Mouse (Mus musculus): Measurements from ENCODE around the gene Cntf. TPM values are rescaled to one million over a fixed set of nuclear protein-coding genes. Genes with fewer than 3 reads are reported as not detected.
"Not testable (repeated sequence)": the region's sequence is repeated elsewhere in the genome, so short reads cannot be mapped to it uniquely, and the experiment has no call there.

Cntf gene
- polyA plus RNA-seq, 1 experiment = 0.57 TPM

DNA sequence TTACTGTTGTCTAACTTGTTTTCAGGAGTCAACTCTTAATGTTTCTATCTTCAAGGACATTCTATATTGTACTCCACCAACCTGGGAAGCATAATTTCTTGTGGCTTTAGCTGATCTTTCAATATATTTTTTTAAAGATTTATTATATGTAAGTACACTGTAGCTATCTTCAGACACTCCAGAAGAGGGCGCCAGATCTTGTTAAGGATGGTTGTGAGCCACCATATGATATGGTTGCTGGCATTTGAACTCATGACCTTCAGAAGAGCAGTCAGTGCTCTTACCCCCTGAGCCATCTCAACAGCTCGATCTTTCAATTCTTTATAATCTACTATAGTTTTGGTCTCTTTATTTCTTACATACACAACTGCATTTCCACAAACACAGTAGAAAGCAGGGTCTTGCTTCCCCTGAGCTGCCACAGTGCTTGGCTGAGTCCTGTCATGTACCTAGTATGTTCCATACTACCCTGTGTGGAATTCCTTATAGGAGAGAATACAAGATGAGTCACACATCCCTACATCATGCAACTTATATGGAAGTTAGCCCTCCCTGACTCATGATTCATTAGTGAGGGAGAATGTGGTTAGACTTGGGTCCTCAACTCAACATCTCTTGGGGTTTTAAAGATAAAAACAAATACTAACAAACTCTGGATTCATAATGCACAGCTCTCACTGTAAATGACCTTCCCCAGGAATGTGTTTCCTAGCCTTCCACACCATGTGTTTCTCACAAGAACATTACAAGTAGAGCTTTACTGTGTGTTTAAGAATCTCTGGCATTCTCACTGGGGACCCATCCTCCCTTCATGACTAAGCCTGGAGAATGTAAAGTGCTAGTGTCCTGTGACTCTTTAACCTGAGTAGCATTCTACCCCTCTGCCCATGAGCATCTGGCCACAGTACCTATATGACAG, 3.0 kb downstream of the Cntf start:
- no peak for DNase-seq (ENCODE audit: low read depth)

DNA sequence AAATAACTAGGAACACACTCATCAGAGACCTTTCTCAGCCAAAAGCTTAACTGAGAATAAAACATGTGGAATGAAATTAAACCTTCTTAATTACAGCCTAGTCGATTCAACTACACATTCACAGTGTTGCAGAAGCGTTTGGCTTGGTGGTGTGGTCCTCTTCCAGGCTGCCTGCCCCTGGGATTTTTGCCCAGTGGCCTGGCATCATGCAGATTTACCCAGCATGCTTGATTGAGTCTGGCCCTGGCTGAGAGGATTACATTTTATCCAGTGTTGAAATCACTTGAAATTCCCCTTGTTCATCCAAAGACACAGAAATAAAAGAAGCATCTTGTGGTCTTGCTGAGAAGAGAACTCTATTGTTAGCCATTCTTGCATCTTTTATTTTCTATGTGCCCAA, 5.8 kb downstream of the Cntf start:
- DNase-seq (ENCODE audit: low read depth) = peak; percentile 59

DNA sequence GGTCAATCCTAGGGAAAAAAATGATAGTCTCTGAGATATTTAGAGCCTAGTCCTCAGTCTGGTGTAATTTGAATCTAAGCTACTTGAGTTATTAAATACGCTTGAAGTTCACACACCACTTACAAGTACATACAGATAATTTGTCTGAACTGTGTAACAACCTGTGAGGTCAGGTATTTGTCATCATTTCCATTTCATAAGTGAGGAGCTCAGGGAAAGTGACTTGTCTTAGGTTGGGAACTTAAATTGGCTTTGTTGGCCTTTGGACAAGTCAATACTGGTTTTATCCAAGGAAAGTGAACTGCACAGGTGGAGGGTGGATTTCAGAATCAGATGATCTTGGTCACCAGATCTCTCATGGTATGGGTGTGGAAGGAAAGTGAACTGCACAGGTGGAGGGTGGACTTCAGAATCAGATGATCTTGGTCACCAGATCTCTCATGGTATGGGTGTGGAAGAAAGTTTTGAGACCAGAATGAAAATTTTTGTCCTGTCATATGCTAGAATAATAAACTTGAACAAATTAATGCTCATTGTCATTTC, 6.4 kb downstream of the Cntf start:
- DNase-seq (ENCODE audit: low read depth) = peak; percentile 55

DNA sequence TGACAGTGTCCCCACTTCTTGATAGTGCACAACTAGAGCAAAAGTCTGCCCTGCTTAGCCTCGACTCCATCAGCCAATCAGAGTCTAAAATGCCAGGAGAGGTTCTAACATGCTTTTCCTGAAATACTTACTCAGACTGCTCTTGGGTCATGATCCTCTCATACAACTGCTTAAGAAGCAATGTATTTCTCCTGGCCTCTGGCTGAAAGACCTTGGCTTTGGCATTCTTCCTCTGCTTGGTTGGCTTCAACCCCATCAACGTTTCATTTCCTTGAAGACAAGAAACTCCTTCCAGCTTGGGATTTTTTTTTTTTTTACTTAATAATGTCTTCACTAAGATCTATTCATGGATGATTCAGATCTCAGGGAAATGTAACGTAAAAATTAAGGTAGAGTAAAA, 9.1 kb downstream of the Cntf start:
- DNase-seq (ENCODE audit: low read depth) = peak; percentile 63

DNA sequence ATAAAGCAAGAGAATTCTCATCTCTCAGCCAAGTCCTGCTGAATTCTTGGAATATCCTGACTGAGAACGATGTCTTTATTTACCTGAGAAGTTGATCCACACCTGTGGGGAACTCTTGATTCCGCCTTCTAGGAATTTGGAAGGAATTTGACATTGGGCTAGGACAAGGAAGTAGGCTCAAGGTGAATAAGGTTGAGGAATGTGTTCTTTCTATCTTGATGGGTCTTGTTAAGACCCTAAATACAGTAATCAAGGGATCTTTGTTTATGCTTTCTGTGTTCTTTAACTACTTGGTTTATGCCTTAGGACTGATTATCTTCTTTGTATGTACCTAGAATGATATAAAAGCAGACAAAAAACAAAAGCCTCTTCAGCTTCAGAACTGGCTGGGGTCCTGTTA, 33.5 kb downstream of the Cntf start:
- DNase-seq (ENCODE audit: low read depth) = no peak

DNA sequence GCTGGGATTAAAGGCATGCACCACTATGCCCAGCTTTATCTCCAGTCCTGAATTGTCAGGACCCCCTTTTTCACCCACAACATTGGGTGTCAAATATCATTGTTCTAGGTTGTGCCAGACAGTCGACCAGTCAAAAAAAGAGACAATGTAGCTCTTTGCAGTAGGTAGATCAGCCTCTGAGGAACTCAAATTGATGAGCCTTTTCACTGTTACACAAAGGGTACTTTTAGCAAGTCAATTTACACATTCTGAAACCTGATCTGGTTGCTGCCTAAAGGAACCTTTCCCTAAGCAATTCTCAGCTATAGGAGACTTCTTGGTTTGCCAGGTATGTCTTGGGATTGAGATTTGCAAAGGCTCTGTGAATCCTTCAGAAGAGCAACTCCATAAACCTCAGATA, 34.4 kb downstream of the Cntf start:
- no peak for DNase-seq (ENCODE audit: low read depth)

DNA sequence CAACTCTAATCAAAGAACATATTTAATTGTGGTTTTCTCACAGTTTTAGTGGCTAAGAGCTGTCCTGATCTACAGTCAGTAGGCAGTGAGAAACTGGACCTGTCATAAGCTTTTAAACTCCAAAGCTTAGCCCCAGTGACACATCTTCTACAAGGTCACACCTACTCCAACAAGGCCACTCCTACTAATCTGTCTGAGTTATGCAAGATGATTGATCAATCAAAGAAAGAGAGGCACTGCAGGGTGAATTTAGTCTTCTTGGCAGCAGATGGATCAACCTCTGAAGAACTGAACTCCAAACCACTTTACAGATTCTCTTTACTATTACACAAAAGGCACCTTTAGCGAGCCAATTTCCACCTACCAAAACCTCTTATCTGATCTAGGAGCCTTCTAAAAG, 39.6 kb downstream of the Cntf start:
- peak; percentile 99 for DNase-seq (ENCODE audit: low read depth)

DNA sequence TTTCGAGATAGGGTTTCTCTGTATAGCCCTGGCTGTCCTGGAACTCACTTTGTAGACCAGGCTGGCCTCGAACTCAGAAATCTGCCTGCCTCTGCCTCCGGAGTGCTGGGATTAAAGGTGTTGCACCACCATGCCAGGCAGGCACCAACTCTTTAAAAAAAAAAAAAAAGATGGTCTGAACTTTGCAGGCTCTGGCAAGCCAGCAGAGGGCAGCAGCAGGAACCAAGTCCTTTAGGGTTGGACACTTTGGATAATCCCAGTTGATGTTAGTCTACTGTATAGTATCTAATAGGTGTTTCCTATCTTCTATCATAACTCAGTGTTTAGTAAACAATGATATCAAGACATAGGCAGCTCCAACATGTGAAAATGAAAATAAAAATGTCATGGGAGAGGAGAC, 43.1 kb downstream of the Cntf start:
- no peak for DNase-seq (ENCODE audit: low read depth)

DNA sequence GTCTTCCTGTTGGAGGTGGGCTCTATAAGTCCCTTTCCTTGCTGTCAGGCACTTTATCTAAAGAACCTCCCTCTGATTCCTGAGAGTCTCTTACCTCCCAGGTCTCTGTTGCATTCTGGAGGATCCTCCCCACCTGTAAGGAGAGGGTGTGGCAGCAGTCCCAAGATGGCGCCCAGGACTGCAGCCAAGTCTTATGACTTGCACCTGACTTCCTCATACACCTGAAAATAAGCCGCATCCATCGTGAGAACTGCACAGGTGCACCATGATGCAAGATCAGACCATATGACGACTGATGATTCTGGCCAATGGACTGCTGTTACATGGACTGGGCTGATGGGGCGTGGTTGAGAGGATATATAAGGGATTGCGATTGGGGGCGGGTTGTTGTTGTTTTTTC, 43.8 kb downstream of the Cntf start:
- not testable (repeated sequence) for DNase-seq (ENCODE audit: low read depth)

DNA sequence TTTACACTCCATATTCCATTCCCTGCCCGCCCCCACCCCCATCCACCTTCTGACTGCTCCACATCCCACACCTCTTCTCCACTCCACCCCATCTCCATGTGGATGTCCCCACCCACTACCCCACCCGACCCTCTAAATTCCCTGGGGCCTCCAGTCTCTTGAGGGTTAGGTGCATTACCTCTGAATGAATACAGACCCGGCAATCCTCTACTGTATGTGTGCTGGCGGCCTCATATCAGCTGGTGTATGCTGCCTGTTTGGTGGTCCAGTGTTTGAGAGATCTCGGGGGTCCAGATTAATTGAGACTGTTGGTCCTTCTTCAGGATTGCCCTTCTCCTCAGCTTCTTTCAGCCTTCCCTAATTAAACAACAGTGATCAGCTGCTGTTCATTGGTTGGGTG, 44.5 kb downstream of the Cntf start:
- not testable (repeated sequence) for DNase-seq (ENCODE audit: low read depth)

DNA sequence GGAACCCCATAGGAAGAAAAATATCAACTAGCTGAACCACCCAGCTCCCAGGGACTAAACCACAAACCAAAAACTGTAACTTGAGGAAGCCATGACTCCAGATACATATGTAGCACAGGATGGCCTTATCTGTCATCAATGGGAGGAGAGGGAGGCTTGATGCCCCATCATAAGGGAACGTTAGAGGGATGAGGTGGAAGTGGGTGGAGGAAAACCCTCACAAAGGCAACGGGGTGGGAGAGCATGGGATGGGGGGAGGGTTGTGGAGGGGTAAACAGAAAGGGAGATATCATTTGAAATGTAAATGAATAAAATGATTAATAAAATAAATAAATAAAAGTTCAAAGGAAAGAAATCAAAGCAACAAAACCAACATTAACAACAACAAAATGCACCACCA, 45.0 kb downstream of the Cntf start:
- DNase-seq (ENCODE audit: low read depth) = no peak

DNA sequence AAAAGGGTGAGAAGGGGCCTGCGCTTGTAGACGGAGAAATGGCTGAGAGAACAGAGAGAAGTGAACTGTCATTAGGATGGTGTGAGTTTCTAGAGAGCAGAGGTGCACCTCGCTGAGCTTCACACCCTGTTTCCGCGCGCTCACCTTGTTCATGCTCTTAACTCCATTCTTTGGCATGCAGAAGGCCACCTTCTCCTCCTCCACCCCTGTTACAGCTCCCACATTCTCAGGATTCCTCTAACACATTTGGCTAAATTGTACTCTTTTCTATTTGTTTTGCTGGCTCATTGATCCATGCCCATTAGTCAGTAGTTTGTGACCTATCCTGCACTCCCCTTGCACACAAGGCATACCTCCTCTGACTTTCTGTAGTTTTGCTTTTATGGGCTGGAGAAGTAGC, 46.2 kb downstream of the Cntf start:
- DNase-seq (ENCODE audit: low read depth) = no peak

Other genes starting within 250 kb of the Cntf start
- gene Fam111a, start 219.9 kb downstream of the Cntf start, polyA plus RNA-seq (2012; rRNA removed) = 1.5 and 1.7 TPM in 2 replicates
- gene Gm4952, start 165.7 kb downstream of the Cntf start, polyA plus RNA-seq (2012; rRNA removed) = 0.08 and 0.19 TPM in 2 replicates
- 0.07 and 0.22 TPM in 2 replicates for gene Glyat, start 132.3 kb downstream of the Cntf start, polyA plus RNA-seq (2012; rRNA removed)
- 0.09 TPM in 1 of 2 replicates, not detected in the other for gene Olfr1442, start 95.2 kb downstream of the Cntf start, polyA plus RNA-seq (2012; rRNA removed)
- gene Olfr1443, start 87.5 kb downstream of the Cntf start, polyA plus RNA-seq (2012; rRNA removed) = not detected in 2 replicates
- gene Keg1, start 69.8 kb downstream of the Cntf start, polyA plus RNA-seq (2012; rRNA removed) = 0.72 and 1.3 TPM in 2 replicates
- gene Zfp91, start 30.5 kb upstream of the Cntf start, polyA plus RNA-seq (2012; rRNA removed) = 21.8 and 24.6 TPM in 2 replicates
- gene Lpxn, start 30.6 kb upstream of the Cntf start, polyA plus RNA-seq (2012; rRNA removed) = 6.1 and 8.2 TPM in 2 replicates
- gene Gm5244, start 81.0 kb upstream of the Cntf start, polyA plus RNA-seq (2012; rRNA removed) = not detected in 2 replicates
- gene Olfr1444, start 91.7 kb upstream of the Cntf start, polyA plus RNA-seq (2012; rRNA removed) = not detected in 2 replicates
- gene Olfr1445, start 118.2 kb upstream of the Cntf start, polyA plus RNA-seq (2012; rRNA removed) = not detected in 2 replicates
- not detected in 2 replicates for gene Olfr1446, start 127.9 kb upstream of the Cntf start, polyA plus RNA-seq (2012; rRNA removed)
- gene Olfr1447, start 138.1 kb upstream of the Cntf start, polyA plus RNA-seq (2012; rRNA removed) = not detected in 2 replicates
- not detected in 2 replicates for gene Olfr1448, start 158.8 kb upstream of the Cntf start, polyA plus RNA-seq (2012; rRNA removed)
- not detected in 2 replicates for gene Olfr1449, start 165.2 kb upstream of the Cntf start, polyA plus RNA-seq (2012; rRNA removed)
- not detected in 2 replicates for gene Olfr1450, start 184.6 kb upstream of the Cntf start, polyA plus RNA-seq (2012; rRNA removed)
- gene Olfr1451, start 229.4 kb upstream of the Cntf start, polyA plus RNA-seq (2012; rRNA removed) = not detected in 2 replicates

Data from gonadal fat pad, adult 2 months (tissue).